Mouse (Mus musculus): Measurements from ENCODE around the gene Cyp2d22. TPM values are rescaled to one million over a fixed set of nuclear protein-coding genes. Genes with fewer than 3 reads are reported as not detected.
A peak's percentile ranks its signal among the peaks of the same experiment; 100 is the strongest.

The Cyp2d22 gene
- polyA plus RNA-seq (2015; fragmentation: Nextera tagmentation; extraction: Ambion mirVana): 3.3 TPM in 2 replicates

DNA sequence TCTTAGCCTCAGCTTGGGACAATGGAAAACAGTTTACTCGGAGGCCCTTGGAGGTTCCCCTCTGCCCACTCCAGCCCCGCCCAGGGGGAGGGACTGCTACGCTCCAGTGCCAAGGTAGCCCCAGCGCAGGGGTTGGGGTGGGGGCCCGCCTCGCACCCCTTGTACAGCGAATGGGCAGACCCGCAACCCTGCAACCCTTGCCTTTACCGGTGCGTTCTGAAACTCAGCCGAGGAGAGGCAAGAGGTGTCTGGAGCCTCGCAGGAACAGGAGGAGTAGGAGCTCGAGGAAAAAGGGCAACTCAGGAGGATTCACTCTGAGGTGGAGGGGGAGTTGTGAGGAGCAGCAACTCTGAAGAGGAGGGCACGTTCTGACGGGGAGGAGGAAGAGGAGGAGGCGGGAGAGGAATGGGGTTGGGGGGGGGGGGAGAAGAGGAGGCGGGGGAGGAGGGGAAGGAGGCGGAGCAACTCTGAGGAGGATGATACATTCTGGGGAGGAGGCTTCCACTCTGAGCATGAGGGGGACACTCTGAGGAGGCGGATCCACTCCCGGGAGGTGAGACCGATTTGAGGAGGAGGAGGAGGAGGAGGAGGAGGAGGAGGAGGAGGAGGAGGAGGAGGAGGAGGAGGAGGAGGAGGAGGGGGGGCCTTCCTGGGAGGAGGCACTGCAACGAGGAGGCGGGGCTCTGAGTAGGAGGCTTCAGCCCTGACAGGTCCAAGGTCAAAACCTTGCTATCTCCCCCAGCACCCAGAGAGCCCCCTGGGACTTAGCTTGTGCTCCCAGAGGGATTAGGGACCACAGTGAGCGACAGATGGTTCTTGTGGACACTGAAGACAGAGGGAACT lies at the start of gene Cyp2d22:
Gene Cyp2d22 (minus strand): TSS at position 390 of the 843 bp plus-strand sequence.
- Histone ChIP-seq H3K27ac (ENCODE audit: low read depth, low read length) (no peak within 1 kb of the TSS; the same call in 1 of the 2 replicates), H3K9me3 (ENCODE audit: control insufficient read depth, low read length) (no peaks in the 10 kb centered on the region), H3K4me2 (ENCODE audit: low read length) (peak within 1 kb of the TSS; percentile 71)

DNA sequence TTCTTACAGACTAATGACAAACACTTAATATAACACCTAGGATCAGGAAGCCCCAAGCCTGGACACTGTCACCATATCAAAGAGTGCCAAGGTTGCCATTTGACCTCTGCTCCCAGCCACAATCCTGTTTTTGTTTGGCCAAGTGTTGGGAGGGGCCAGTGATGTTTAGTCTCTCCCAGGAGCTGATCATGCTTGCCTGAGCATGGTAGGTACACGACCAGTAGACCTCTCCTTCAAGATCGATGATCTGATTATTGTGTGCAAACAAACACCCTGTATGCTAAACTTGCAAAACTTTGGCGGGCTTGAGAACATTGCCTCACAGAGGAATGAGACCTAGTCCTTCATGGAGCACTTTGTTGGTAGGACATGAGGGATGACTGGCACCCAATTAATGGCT lies 43.4 kb upstream of the Cyp2d22 start:
- Histone ChIP-seq H3K27me3 (replicated peaks; ENCODE audit: control insufficient read depth, insufficient read depth, low read length) (no peaks in the 10 kb centered on the region), H3K36me3 (ENCODE audit: control insufficient read depth, insufficient read depth, low read length) (no peaks in the 10 kb centered on the region), H3K4me3 (ENCODE audit: low read length) (no peak overlapping the region), H3K4me1 (ENCODE audit: control insufficient read depth, insufficient read depth, low read depth, low read length) (no peaks in the 10 kb centered on the region), H3K4me2 (ENCODE audit: low read length) (no peak overlapping the region), H3K27ac (ENCODE audit: low read depth, low read length) (no peak overlapping the region), H3K9ac (ENCODE audit: low read depth, low read length) (no peak overlapping the region), H3K9me3 (ENCODE audit: control insufficient read depth, low read length) (no peaks in the 10 kb centered on the region)
- no peak for ATAC-seq
- WGBS: 90% methylated on average over 3 of the region's 3 CpGs

More for the DNA sequence above, at the start of gene Cyp2d22:
- Histone ChIP-seq H3K4me3 (ENCODE audit: low read length) (peak within 1 kb of the TSS; percentile 26), H3K9ac (ENCODE audit: low read depth, low read length) (peak within 1 kb of the TSS; percentile 54), H3K4me1 (ENCODE audit: control insufficient read depth, insufficient read depth, low read depth, low read length) (peaks cover 7% of the 10 kb centered on the region), H3K27me3 (replicated peaks; ENCODE audit: control insufficient read depth, insufficient read depth, low read length) (no peaks in the 10 kb centered on the region), H3K36me3 (ENCODE audit: control insufficient read depth, insufficient read depth, low read length) (no peaks in the 10 kb centered on the region)
- WGBS: 2% methylated on average over 21 of the region's 24 CpGs
- peak; percentile 80 for ATAC-seq

DNA sequence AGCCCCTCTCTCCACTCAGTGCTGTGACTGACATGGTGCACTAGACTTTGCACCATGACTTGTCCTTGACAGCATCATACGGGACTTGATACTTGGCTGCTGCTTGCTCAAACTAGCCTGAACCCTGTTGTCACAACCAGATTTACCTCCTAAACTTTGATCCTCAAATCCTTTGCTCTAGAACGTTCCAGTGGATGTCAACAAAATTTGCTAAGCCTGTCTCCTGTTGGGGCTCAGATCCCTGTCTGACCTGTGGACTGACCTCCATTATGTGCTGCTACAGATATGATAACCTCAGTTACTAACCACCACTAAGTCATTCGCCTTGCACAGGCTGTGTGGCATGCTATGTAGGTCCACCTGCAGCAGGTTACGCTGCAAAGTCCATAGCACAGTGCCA lies 42.9 kb upstream of the Cyp2d22 start:
- no peaks in the 10 kb centered on the region for H3K27me3 ChIP-seq (replicated peaks; ENCODE audit: control insufficient read depth, insufficient read depth, low read length)
- no peak overlapping the region for H3K4me3 ChIP-seq (ENCODE audit: low read length)
- 78% methylated on average over 4 of the region's 4 CpGs for WGBS
- H3K4me2 ChIP-seq (ENCODE audit: low read length): no peak overlapping the region
- no peak for ATAC-seq
- H3K27ac ChIP-seq (ENCODE audit: low read depth, low read length): no peak overlapping the region
- H3K36me3 ChIP-seq (ENCODE audit: control insufficient read depth, insufficient read depth, low read length): no peaks in the 10 kb centered on the region
- H3K4me1 ChIP-seq (ENCODE audit: control insufficient read depth, insufficient read depth, low read depth, low read length): no peaks in the 10 kb centered on the region
- H3K9ac ChIP-seq (ENCODE audit: low read depth, low read length): no peak overlapping the region
- no peaks in the 10 kb centered on the region for H3K9me3 ChIP-seq (ENCODE audit: control insufficient read depth, low read length)

DNA sequence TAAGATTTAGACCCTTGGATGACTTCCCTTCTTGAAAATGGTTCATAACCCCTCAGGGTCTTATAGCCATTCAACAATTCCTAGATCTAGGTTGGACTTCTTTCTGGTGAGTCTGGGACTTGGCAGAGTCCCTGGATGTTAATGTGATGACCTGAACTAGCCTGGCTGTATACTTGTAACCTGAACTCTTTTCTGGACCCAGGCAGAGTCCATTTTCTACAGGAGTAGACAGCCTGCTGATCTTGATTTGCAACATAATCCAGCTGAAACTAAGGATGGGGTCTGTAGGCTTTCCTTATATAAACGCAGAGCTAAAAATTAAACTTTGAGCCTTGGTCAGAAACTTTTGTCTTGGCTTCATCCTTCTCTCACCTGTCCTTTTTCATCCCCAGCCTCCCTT lies 38.6 kb upstream of the Cyp2d22 start:
- Histone ChIP-seq H3K4me2 (ENCODE audit: low read length) (no peak overlapping the region), H3K27me3 (replicated peaks; ENCODE audit: control insufficient read depth, insufficient read depth, low read length) (no peaks in the 10 kb centered on the region), H3K4me3 (ENCODE audit: low read length) (no peak overlapping the region), H3K36me3 (ENCODE audit: control insufficient read depth, insufficient read depth, low read length) (no peaks in the 10 kb centered on the region), H3K9me3 (ENCODE audit: control insufficient read depth, low read length) (no peaks in the 10 kb centered on the region), H3K9ac (ENCODE audit: low read depth, low read length) (no peak overlapping the region), H3K4me1 (ENCODE audit: control insufficient read depth, insufficient read depth, low read depth, low read length) (0 out of 2 replicates have a peak, but pooled peaks cover 2% of the 10 kb centered on the region), H3K27ac (ENCODE audit: low read depth, low read length) (no peak overlapping the region)
- 86% methylated on average over 1 of the region's 1 CpGs for WGBS
- no peak for ATAC-seq

DNA sequence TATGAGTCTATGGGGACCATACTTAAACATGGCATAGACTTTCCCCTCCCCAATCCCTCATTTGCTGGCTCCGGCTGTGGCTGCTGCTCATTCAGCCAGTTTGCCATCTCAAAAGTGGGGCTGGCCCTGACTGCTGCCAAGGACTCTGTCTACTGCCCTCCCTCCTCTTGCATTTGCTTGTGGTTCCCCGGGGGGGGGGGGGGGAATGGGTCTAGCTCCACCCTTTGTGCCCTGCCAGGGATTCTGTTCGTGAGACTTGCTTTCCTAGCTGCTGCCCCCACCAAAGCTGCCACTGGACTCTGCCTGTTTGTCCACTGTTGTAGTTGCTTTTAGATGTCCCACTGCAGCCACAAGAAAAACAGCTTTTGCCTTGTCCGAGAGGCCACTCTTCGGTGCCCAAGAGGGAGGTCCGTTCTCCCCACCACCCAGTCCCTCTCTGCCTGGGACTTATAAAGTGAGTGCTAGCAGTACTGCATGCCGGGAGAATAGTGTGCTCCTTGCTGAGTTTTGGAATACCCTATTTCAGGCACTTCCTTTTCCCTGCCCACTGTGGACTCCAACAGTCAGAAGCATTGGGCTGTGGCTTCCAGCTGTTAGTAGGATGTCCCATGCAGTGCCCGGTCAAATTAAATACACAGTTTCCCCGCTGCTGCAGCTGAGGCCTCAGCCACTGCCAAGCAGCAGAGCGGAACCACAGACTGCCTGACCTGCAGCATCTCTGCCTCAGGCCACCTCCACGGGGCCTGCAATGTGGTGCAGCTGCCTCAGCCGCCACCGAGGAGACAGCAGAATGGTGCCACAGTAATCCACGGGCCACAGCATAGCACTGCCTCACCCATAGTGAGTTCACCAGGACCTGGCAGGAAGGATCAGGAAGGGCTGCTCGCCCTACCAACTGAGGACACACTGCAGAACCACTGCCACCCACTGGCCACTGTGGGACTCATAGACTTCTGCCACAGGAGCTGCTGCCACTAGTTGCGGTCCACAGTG lies 37.0 kb upstream of the Cyp2d22 start:
- Histone ChIP-seq H3K27me3 (replicated peaks; ENCODE audit: control insufficient read depth, insufficient read depth, low read length) (no peaks in the 10 kb centered on the region), H3K4me1 (ENCODE audit: control insufficient read depth, insufficient read depth, low read depth, low read length) (0 out of 2 replicates have a peak, but pooled peaks cover 2% of the 10 kb centered on the region), H3K9ac (ENCODE audit: low read depth, low read length) (peak overlapping the region; percentile 51), H3K36me3 (ENCODE audit: control insufficient read depth, insufficient read depth, low read length) (no peaks in the 10 kb centered on the region), H3K4me2 (ENCODE audit: low read length) (peak overlapping the region; percentile 31; the same call in 1 of the 2 replicates), H3K27ac (ENCODE audit: low read depth, low read length) (peak overlapping the region; percentile 20; the same call in 1 of the 2 replicates), H3K9me3 (ENCODE audit: control insufficient read depth, low read length) (no peaks in the 10 kb centered on the region), H3K4me3 (ENCODE audit: low read length) (no peak overlapping the region)
- WGBS: 16% methylated on average over 15 of the region's 16 CpGs
- peak; percentile 91 for ATAC-seq

DNA sequence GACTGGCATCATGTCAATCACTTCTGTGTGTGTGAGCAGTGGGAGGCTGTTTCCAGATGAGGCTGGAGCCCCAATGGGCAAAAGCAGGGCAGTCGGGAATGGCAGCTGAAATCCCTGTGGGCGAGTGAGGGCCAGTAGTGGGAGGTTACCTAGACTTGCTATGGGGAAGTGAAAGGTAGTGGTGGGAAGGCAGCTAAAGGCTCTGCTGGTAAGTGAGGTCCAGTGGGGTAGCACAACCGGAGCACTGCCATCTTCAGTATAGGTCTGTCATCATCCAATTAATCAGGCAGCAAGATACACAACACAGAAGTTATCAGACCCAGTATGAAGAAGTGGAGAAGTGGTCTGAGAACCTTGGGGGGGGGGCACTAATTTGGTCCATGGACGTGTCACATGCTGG lies 27.5 kb upstream of the Cyp2d22 start:
- no peaks in the 10 kb centered on the region for H3K9me3 ChIP-seq (ENCODE audit: control insufficient read depth, low read length)
- no peak overlapping the region for H3K9ac ChIP-seq (ENCODE audit: low read depth, low read length)
- no peaks in the 10 kb centered on the region for H3K4me1 ChIP-seq (ENCODE audit: control insufficient read depth, insufficient read depth, low read depth, low read length)
- 80% methylated on average over 4 of the region's 4 CpGs for WGBS
- H3K4me2 ChIP-seq (ENCODE audit: low read length): no peak overlapping the region
- no peak overlapping the region for H3K27ac ChIP-seq (ENCODE audit: low read depth, low read length)
- H3K27me3 ChIP-seq (replicated peaks; ENCODE audit: control insufficient read depth, insufficient read depth, low read length): no peaks in the 10 kb centered on the region
- ATAC-seq: no peak
- H3K36me3 ChIP-seq (ENCODE audit: control insufficient read depth, insufficient read depth, low read length): no peaks in the 10 kb centered on the region
- no peak overlapping the region for H3K4me3 ChIP-seq (ENCODE audit: low read length)

DNA sequence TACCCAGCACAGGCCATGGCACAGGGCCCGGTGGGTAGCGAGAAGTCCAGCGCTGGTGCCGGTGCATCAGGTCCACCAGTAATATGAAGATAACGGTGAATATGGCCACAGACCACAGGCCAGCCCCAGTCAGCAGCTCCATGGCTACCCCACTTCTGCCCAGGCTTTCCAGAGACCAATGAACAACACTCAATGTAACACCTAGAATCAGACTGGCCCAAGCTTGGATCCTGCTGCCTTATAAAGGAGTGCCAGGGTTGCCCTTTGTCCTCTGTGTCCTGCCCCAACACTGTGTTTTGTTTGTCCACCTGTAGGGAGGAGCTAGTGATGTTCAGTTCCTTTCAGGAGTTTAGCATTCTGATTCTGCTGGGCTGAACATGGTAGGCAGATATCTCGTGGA lies 26.9 kb upstream of the Cyp2d22 start, which contains the start of gene Cyp2d10:
Gene Cyp2d10 (minus strand): TSS at position 215 of the 400 bp plus-strand sequence.
- H3K27me3 ChIP-seq (replicated peaks; ENCODE audit: control insufficient read depth, insufficient read depth, low read length): no peaks in the 10 kb centered on the region
- H3K4me3 ChIP-seq (ENCODE audit: low read length): no peak within 1 kb of the TSS
- H3K4me1 ChIP-seq (ENCODE audit: control insufficient read depth, insufficient read depth, low read depth, low read length): no peaks in the 10 kb centered on the region
- WGBS: 98% methylated on average over 6 of the region's 6 CpGs
- no peak within 1 kb of the TSS for H3K27ac ChIP-seq (ENCODE audit: low read depth, low read length)
- ATAC-seq: no peak
- no peaks in the 10 kb centered on the region for H3K36me3 ChIP-seq (ENCODE audit: control insufficient read depth, insufficient read depth, low read length)
- H3K4me2 ChIP-seq (ENCODE audit: low read length): no peak within 1 kb of the TSS
- H3K9ac ChIP-seq (ENCODE audit: low read depth, low read length): no peak within 1 kb of the TSS
- H3K9me3 ChIP-seq (ENCODE audit: control insufficient read depth, low read length): no peaks in the 10 kb centered on the region

DNA sequence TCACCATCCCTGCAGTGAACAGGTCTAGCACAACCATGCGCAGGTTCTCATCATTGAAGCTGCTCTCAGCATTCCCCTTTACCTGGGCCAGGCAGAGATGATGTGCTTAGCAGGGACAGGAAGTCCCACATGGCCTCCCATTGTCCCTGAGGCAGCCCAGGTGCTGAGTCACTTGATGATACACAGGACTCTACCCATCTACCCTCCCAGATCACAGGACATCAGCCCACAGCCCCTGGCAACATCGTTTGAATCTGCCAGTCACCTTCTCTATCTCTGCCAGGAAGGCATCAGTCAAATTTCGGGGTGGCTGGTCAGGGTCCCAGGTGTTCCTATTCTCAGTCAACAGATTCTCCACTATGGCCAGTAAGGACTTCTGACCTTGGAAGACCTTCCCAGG lies 24.1 kb upstream of the Cyp2d22 start:
- H3K36me3 ChIP-seq (ENCODE audit: control insufficient read depth, insufficient read depth, low read length): no peaks in the 10 kb centered on the region
- 87% methylated on average over 3 of the region's 3 CpGs for whole genome bisulfite sequencing
- no peaks in the 10 kb centered on the region for H3K27me3 ChIP-seq (replicated peaks; ENCODE audit: control insufficient read depth, insufficient read depth, low read length)
- H3K9me3 ChIP-seq (ENCODE audit: control insufficient read depth, low read length): no peaks in the 10 kb centered on the region
- no peak overlapping the region for H3K27ac ChIP-seq (ENCODE audit: low read depth, low read length)
- no peak overlapping the region for H3K4me3 ChIP-seq (ENCODE audit: low read length)
- no peak overlapping the region for H3K9ac ChIP-seq (ENCODE audit: low read depth, low read length)
- no peaks in the 10 kb centered on the region for H3K4me1 ChIP-seq (ENCODE audit: control insufficient read depth, insufficient read depth, low read depth, low read length)
- ATAC-seq: no peak
- H3K4me2 ChIP-seq (ENCODE audit: low read length): no peak overlapping the region

DNA sequence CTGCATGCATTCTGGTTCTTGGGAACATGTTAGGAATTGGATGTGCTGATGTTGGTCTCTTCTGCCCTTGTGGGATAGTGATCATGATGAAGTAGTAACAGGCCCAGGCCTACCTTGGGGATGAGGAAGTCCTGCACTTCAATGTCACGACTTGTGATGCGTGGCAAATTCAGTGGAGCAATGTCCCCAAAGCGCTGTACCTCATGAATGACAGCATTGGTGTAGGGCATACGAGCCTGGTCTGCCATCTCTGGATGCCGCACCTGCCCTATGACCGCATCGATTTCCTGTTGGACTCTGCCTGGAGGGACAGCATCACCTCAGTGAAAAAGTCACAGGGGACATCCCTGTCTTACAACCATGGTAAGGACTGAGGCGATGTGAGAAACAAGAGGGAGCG lies 23.5 kb upstream of the Cyp2d22 start:
- no peak for ATAC-seq
- Histone ChIP-seq H3K36me3 (ENCODE audit: control insufficient read depth, insufficient read depth, low read length) (no peaks in the 10 kb centered on the region), H3K27ac (ENCODE audit: low read depth, low read length) (no peak overlapping the region), H3K27me3 (replicated peaks; ENCODE audit: control insufficient read depth, insufficient read depth, low read length) (no peaks in the 10 kb centered on the region), H3K9ac (ENCODE audit: low read depth, low read length) (no peak overlapping the region), H3K9me3 (ENCODE audit: control insufficient read depth, low read length) (no peaks in the 10 kb centered on the region), H3K4me3 (ENCODE audit: low read length) (no peak overlapping the region), H3K4me2 (ENCODE audit: low read length) (no peak overlapping the region), H3K4me1 (ENCODE audit: control insufficient read depth, insufficient read depth, low read depth, low read length) (no peaks in the 10 kb centered on the region)
- 97% methylated on average over 9 of the region's 9 CpGs for WGBS

All from hindbrain, embryonic 16.5 days (tissue).